Mouse (Mus musculus): ENCODE data around the gene Orm3. TPM values are rescaled to one million over a fixed set of nuclear protein-coding genes. Genes with fewer than 3 reads are reported as not detected.
A peak's percentile ranks its signal among the peaks of the same experiment; 100 is the strongest.

Orm3 gene
- total and polyA plus RNA-seq, 3 experiments, result 0.30 TPM; not detected in 2

DNA sequence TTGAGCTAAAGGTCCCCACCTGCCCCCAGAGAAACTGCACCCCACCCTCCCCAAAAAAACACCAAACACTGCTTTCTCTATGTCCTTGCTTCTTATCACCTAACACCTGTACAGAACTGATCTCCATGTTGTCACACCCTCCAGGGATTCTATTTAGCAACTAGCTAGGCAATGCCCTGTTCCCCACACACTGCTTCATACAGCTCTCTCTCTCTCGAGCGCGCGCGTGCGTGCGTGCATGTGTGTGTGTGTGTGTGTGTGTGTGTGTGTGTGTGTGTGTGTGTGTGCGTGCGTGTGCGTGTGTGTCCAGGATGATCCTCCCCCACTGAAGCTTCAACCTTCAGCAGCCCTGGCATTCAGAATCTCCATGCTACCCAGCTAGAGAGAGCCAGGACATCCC is 46.1 kb downstream of the Orm3 start (continued):
- TF ChIP-seq PAX5 (IDR thresholded peaks at IDR 0.05; ENCODE audit: low read length) (no peak), USF2 (conservative IDR thresholded peaks at IDR 0.05; ENCODE audit: low read depth, low read length) (no peak), GABPA (IDR thresholded peaks at IDR 0.05; ENCODE audit: insufficient replicate concordance, low read depth, low read length) (no peak), MEF2A (IDR thresholded peaks at IDR 0.05; ENCODE audit: borderline replicate concordance, low read depth, low read length) (no peak)

DNA sequence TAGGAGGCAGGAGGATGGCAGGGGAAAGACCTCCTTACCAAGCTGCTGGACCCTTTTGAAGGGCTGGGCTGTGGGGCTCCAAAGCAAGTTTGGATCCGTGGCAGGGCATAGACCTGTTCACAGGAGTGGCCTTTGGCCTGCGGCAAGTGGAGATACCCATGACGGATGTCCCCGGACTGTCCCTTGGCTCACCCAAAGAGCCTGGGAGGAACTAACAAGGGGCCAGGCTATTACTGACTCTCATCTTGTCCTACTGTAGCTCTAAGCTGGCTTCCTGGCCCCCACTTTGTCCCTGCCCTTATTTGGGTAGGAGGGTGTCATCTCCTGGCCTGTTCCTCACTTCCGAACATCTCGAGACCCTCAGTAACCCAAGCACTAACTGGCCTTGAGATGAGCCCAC is 46.6 kb downstream of the Orm3 start:
- peak overlapping the region; percentile 95 for H3K27ac ChIP-seq (ENCODE audit: insufficient read depth, low read depth)
- TF ChIP-seq CTCF (conservative IDR thresholded peaks at IDR 0.05 in 1 of 2, IDR thresholded peaks at IDR 0.05 in 1 of 2; ENCODE audit: low read depth in 2 of 2, low read length in 2 of 2), result no peak
- no peak for TF ChIP-seq RCOR1 (conservative IDR thresholded peaks at IDR 0.05; ENCODE audit: low read depth, low read length)
- no peak for TF ChIP-seq IRF4 (IDR thresholded peaks at IDR 0.05; ENCODE audit: low read depth, low read length)
- no peak for TF ChIP-seq RAD21 (IDR thresholded peaks at IDR 0.05; ENCODE audit: low read depth, low read length)
- no peak for TF ChIP-seq SMC3 (IDR thresholded peaks at IDR 0.05; ENCODE audit: low read depth, low read length)
- TF ChIP-seq E2F4 (IDR thresholded peaks at IDR 0.05; ENCODE audit: insufficient replicate concordance, low read depth, low read length), result no peak
- TF ChIP-seq EP300 (IDR thresholded peaks at IDR 0.05; ENCODE audit: low read length), result no peak
- no peak for TF ChIP-seq JUN (IDR thresholded peaks at IDR 0.05; ENCODE audit: insufficient read depth, low read depth, low read length)
- peak; percentile 28; the same call in 1 of the 2 replicates for TF ChIP-seq MAZ (IDR thresholded peaks at IDR 0.05; ENCODE audit: low read depth, low read length)
- no peak for TF ChIP-seq ZNF384 (IDR thresholded peaks at IDR 0.05; ENCODE audit: low read depth, low read length)
- TF ChIP-seq MAFK (IDR thresholded peaks at IDR 0.05; ENCODE audit: insufficient replicate concordance, low read length), result no peak
- TF ChIP-seq ZMIZ1 (IDR thresholded peaks at IDR 0.05; ENCODE audit: low read depth, low read length), result no peak
- no peak for TF ChIP-seq PAX5 (IDR thresholded peaks at IDR 0.05; ENCODE audit: low read length)
- TF ChIP-seq USF1 (IDR thresholded peaks at IDR 0.05; ENCODE audit: low read depth, low read length), result no peak
- no peak for TF ChIP-seq POLR2AphosphoS2 (IDR thresholded peaks at IDR 0.05; ENCODE audit: low read depth, low read length)
- TF ChIP-seq GABPA (IDR thresholded peaks at IDR 0.05; ENCODE audit: insufficient replicate concordance, low read depth, low read length), result no peak
- TF ChIP-seq MXI1 (IDR thresholded peaks at IDR 0.05; ENCODE audit: low read depth, low read length), result no peak
- TF ChIP-seq UBTF (IDR thresholded peaks at IDR 0.05; ENCODE audit: low read depth, low read length), result 0 out of 2 replicates have a peak, but pooled peaks have one; percentile 21
- peak; percentile 3; the same call in 1 of the 2 replicates for TF ChIP-seq ELF1 (IDR thresholded peaks at IDR 0.05; ENCODE audit: low read depth, low read length)
- no peak for TF ChIP-seq MEF2A (IDR thresholded peaks at IDR 0.05; ENCODE audit: borderline replicate concordance, low read depth, low read length)
- TF ChIP-seq NRF1 (IDR thresholded peaks at IDR 0.05; ENCODE audit: low read depth, low read length), result no peak
- no peak for TF ChIP-seq MAX (IDR thresholded peaks at IDR 0.05; ENCODE audit: low read length)
- TF ChIP-seq CHD2 (IDR thresholded peaks at IDR 0.05; ENCODE audit: low read length), result 0 out of 2 replicates have a peak, but pooled peaks have one; percentile 1
- TF ChIP-seq TBP (conservative IDR thresholded peaks at IDR 0.05; ENCODE audit: low read depth, low read length), result no peak
- no peak for TF ChIP-seq ZKSCAN1 (IDR thresholded peaks at IDR 0.05; ENCODE audit: borderline replicate concordance, low read depth, low read length)
- peak; percentile 42; the same call in 1 of the 2 replicates for TF ChIP-seq SIN3A (IDR thresholded peaks at IDR 0.05; ENCODE audit: low read length)
- no peak for TF ChIP-seq BHLHE40 (IDR thresholded peaks at IDR 0.05; ENCODE audit: low read depth, low read length)
- 0 out of 2 replicates have a peak, but pooled peaks have one; percentile 11 for TF ChIP-seq ETS1 (conservative IDR thresholded peaks at IDR 0.05; ENCODE audit: low read depth, low read length)
- H3K27me3 ChIP-seq (replicated peaks), result no peaks in the 10 kb centered on the region
- in situ Hi-C loops (cut with MboI; ENCODE audit: low pct_ligation_motif_present, low pct_unique_long_range_greater_than_20kb, low sequenced_read_pairs) (loop anchor here (10.0 to 25.0 kb wide), 4 partner anchors 48 to 535 kb away; partner anchors contain the start of genes Orm3 and Tnfsf8), dilution Hi-C loops (cut with MboI; ENCODE audit: extremely low pct_ligation_motif_present, extremely low pct_unique_long_range_greater_than_20kb, low sequenced_read_pairs) (no loop called here)
- peak overlapping the region; percentile 69 to 77 (median 70) for H3K4me3 ChIP-seq (replicated peaks in 1 of 3; ENCODE audit: low read depth in 2 of 3, low read length in 2 of 3, poor library complexity in 1 of 3)
- H3K9ac ChIP-seq (ENCODE audit: insufficient read depth, low read depth), result peak overlapping the region; percentile 97
- H3K36me3 ChIP-seq (replicated peaks in 1 of 2; ENCODE audit: control insufficient read depth in 1 of 2, insufficient read depth in 1 of 2, low read length in 1 of 2), result peaks cover 16 to 31% of the 10 kb centered on the region in 2 experiments
- peak; percentile 29 for DNase-seq (ENCODE audit: extremely low read depth)
- H3K4me1 ChIP-seq (ENCODE audit: control insufficient read depth in 1 of 2, insufficient read depth in 2 of 2), result peaks cover 38 to 85% of the 10 kb centered on the region in 2 experiments
- H3K9me3 ChIP-seq (replicated peaks; ENCODE audit: low read length), result peaks cover 11% of the 10 kb centered on the region
- peak overlapping the region; percentile 85 for H3K4me2 ChIP-seq (ENCODE audit: insufficient read depth, low read depth, poor library complexity, severe bottlenecking)
- H3K79me2 ChIP-seq (replicated peaks; ENCODE audit: control insufficient read depth, extremely low read depth, insufficient read depth, poor library complexity, severe bottlenecking), result peaks cover 82% of the 10 kb centered on the region

Data from CH12.LX (cell line).